Mouse (Mus musculus) common myeloid progenitor, adult 5-6 weeks (primary cell): Measurements from ENCODE around the gene Ttc28. TPM values are rescaled to one million over a fixed set of nuclear protein-coding genes. Genes with fewer than 3 reads are reported as not detected.

Experiments
- ATAC-seq: replicated peaks from 2 replicates; pipeline ENCODE4 v1.8.0; 2016; ENCODE audit warnings: low read depth, mild to moderate bottlenecking, moderate TSS enrichment, inconsistent platforms; ENCODE audit not compliant: poor library complexity, severe bottlenecking
- total RNA-seq: library from RNA; stranded (forward); fragments of 200-1000, 187-1606 nt; gene quantifications from 2 replicates; pipeline ENCODE4 v1.2.3, GENCODE M21; 2017

Gene Ttc28
- total RNA-seq, 1 experiment from 2014 or later, result 2.9 TPM

GRCm38 (mm10) chr5:111144411-111144810 is 264.8 kb downstream of the Ttc28 start:
- ATAC-seq, result no peak

GRCm38 (mm10) chr5:111150581-111150980 is 271.0 kb downstream of the Ttc28 start:
- no peak for ATAC-seq

GRCm38 (mm10) chr5:111151882-111152759 is 272.5 kb downstream of the Ttc28 start:
- ATAC-seq, result no peak

DNA sequence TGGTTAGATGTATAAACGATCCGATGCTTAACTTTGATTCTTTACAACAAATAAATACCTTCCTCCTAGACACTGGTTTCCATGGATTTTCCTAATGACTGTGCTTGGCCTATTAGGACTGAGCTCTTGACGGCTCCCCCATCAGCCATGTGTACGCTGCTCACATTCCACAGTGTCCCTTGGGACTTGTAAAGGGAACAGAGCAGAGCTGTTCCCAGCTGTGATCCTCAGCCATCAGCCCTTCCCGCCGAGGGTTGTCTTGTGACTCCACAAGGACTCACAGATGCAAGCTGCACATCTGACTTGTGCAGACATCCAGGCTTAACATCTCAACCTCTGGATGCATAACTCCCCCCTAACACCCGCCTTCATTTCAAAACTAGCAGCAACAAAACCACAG is 275.0 kb downstream of the Ttc28 start:
- no peak for ATAC-seq

GRCm38 (mm10) chr5:111155271-111155670 is 275.7 kb downstream of the Ttc28 start:
- ATAC-seq, result no peak

- ATAC-seq, result no peak
Observed at GRCm38 (mm10) chr5:111155928-111156327, 276.3 kb downstream of the Ttc28 start.

DNA sequence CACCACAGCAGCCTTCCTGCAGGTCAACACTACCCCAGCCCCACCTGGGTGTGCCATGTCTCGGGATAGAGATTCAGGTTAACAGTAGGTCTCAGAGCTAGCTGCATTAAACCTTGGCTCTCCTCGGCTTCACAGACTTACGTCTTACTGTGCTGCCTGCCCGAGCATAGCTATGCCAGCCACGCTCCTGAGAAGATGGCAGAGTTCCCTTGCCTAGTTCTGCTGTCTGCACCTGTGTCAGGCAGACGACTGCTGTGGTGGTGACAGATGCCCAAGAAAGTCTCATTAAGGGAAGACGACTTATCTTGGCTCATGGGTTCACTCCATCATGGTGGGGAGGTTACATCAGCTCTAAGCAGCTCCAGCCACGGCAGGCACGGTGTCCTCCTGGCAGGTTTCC is 278.7 kb downstream of the Ttc28 start:
- ATAC-seq, result no peak

DNA sequence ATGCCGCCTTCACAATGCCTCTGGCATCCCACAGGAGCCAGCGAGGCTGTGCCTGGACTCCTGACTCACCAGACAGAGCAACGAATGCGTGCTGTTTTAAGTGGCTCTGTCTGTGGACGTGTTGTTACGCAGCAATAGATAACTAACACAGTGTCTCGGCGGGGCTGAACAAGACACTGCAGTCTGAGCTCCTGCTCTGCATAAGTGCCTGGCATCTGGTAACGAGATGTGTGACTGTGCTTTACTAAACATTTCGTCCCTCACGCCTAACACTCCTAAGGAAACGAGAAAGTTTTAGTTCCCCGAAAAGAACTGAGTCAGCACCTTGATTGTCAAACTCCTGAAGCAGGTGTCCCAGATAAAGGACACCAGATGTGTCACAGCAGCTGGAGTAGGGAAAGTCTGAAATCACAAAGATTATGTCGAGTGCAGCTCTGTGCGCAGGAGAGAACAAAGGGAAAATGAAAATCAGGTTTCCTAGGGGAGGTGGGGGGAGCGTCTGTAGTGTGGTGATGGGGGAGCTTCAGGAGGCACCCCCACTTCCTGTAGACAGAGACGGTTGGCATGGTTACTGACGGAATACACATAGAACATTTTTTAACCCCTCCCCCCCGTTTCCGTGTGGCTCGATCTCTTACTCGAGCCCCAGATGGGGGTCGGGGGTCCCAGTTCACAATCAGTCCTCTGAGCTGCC is 280.2 kb downstream of the Ttc28 start:
- peak; percentile 63 for ATAC-seq

DNA sequence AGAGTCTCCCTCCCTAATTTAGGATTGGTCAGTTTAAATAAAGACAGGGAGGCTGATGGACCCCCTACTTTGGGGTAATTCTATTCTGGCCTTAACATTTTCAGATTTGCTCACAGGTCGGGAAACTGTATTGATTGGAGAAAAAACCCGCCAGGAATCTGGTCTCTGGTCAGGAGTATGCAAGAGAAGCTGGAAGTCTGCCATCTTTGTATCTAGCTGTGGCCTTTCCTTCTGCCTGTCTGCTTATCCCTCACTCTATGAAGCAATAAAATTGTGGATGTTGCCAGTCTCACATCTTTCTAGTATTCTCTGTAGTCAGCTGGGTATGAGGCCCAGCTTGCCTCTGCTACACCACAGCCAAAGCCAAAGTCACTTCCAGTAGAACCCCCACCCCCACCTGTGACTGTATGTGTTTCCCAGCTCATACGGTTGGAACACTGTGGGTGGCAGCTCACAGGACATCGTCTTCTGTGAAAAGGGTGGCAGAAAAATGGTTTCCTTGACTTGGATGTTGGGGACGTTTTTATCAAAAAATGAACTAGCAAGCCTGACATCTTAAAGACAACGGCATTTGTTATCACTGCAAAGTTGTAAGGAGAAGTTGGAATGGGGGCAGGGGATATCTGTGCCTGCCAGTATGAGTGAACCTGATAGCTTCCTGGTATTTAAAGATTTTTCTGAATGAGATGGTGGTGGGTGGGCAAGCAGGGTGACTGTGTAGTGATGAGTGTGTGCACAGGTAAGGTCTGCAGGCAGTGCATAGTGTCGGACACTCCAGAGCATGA is 281.7 kb downstream of the Ttc28 start:
- no peak for ATAC-seq

DNA sequence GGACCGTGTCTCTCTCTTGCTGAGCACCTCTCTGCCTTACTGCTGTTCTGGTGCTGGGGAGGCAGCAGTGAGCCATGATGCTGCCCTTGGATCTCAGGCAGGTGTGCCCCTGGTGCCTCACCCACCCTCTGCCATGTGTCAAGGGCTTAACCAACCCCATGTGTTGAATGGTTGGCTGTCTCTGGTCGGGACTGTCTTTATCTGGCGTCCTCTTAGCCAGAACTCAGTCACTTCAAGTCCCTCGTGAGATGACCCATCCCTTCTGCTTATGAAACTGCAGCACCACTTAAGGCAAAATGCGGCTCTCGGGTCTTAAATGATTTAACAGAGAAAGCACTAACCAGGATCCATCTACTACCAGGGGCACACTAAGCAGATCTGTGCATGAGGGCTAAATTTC is 283.3 kb downstream of the Ttc28 start:
- ATAC-seq, result no peak

GRCm38 (mm10) chr5:111163377-111163776 is 283.8 kb downstream of the Ttc28 start:
- no peak for ATAC-seq

DNA sequence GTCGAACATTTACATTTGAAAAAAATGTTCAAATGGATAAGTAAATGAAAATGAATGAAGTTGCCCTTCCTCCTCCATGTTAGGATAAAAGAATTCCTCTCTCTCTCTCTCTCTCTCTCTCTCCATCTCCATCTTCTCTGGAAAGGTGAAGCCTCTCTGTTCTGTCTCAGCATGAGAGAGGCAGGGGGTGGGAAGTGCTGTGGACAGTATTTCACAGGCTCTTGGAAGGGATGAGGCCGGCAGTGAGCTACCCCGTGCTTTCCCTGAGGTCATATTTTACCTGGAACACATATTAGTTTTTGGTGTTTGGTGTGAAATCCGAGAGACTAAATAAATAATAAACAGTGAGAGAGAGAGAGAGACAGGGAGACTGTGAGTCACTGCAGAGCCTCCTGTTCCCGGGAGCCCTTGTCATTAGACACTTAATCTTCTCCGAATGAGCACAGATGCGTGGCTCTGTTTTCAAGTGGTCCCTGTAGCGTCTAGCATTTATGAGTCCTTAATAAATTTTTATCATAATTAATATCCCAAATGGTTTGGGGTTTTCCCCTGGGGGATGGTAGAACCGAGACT is 284.8 kb downstream of the Ttc28 start:
- no peak for ATAC-seq

GRCm38 (mm10) chr5:111170383-111170782 is 290.8 kb downstream of the Ttc28 start:
- no peak for ATAC-seq

DNA sequence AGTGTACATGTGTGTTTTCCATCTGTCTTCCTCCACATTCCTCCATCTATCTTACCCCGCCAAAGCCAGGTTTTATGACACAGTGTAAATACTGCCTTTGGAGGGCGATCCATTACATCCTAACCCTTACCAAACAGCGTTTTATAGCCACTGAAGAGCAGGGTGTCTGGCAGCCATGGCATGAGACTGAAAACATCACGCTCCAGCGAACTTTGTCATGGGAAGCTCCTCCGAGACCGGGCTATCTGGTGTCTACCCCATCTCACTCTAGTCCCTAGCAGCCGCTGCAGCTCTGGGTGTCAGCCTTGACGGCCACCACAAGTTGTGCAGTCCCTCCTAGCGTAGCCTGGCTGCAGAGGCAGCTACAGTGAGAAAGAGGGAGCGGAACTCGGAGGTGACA is 295.8 kb downstream of the Ttc28 start:
- no peak for ATAC-seq

DNA sequence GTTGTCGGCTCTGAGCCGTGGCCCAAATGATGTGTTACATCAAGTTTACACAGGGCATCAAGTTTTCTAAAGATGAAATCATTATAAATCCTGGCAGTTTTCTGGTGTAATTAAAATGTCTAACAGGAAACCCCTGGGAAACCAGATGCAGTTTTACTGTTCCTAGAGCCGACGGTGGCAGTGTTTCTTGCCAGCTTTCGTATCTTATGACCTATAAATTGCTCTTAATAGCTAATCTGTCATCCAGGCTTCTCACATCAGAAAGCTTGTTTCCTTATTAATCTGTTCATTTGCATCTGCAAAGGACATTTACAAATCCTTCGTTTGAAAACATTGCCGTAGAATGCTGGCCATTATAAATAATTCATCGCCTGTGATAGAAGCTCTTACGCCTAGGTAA is 296.2 kb downstream of the Ttc28 start:
- ATAC-seq, result no peak

DNA sequence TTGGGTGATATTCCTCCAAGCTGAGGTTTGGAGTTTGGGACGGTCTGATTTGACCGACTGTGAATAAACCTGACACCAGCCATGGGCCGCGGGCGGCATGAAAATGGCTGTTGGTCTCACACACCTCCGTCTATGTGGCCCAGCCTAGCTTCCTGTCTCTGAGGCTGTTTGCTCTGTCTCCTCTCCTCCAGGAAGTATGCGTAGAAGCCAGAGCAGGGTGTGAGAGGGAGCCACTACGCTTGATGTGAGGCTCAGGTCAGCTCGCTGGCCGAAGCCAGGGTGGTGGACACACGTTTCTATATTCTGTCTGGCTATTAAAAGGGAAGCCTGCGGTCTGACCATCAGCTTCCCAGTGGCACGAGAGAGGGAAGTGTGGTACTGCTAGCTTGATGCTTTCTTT is 296.8 kb downstream of the Ttc28 start:
- ATAC-seq, result no peak

DNA sequence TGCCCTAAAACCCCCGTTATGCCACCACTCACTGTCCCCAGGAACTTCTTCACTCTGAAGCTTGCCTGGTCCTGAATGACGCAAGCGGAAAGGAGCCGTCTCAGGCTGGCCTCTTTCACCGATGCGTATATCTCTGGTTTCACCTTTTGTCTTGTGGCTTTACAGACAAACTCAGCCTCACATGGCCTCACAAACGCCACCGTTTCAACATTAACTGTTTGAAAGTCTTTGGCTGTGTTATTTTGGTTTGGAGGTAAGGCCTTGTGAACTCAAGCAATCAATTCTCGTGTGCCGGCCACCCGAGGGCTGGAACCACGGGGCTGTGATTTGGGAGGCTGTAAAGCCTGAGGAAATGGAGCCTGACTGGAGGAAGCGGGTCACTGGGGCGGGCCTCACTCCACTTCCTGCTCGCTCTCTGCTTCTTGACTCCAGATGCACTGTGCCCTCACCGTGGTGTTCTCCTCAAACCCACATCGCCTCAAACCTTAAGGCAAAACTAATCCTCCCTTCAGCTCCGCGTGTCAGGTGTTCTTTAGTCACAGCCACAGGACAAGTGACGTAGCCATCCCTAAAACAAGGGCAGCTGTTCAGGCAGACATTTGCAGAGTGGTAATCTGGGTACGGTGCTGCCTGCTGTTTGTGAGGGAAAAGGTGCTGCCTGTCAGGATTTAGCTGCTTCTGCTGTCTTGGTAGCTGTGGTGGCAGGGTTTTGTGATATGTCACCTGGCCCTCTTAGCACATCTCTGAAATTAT is 298.9 kb downstream of the Ttc28 start:
- peak; percentile 96 for ATAC-seq

DNA sequence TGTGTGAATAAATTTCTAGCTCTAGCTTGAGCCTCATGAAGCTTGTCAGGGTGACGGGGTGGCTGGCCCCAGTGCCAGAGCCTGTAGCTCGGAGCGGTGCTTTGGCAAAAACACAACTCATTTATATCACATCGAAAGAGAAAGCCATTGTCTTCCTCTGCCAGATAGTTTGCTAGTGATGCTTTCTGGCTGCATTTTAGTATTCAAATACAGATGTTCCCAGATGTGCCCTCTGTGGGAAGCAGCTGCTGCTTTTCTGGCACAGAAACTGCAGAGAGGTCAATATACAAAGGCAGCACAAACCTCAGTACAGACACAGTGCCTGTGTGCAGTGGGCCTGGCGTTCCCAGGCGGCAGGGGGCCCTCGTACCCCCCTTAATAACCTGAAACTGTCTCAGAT is 300.0 kb downstream of the Ttc28 start:
- no peak for ATAC-seq

GRCm38 (mm10) chr5:111180091-111181053 is 300.8 kb downstream of the Ttc28 start:
- ATAC-seq, result no peak
